ENCODE assay signal across 8 mouse cellular contexts in genomic region chr13:62786135-62786493, GRCm38 (mm10). TPM values are rescaled to one million over a fixed set of nuclear protein-coding genes. Genes with fewer than 3 reads are reported as not detected.
DNase-seq lines count a peak whose midpoint lies in the region; ATAC-seq and TF ChIP-seq lines count a peak whose summit lies in the region.
"Not testable (repeated sequence)": the region's sequence is repeated elsewhere in the genome, so short reads cannot be mapped to it uniquely, and the experiment has no call there.

No protein-coding gene starts in this region.

- TF ChIP-seq RAD21 in CH12.LX (IDR thresholded peaks at IDR 0.05; ENCODE audit: low read depth, low read length): not testable (repeated sequence)

- TF ChIP-seq CTCF in CH12.LX (conservative IDR thresholded peaks at IDR 0.05 in 1 of 2, IDR thresholded peaks at IDR 0.05 in 1 of 2; ENCODE audit: low read depth in 2 of 2, low read length in 2 of 2): not testable (repeated sequence)

- H3K9ac ChIP-seq in CH12.LX (ENCODE audit: insufficient read depth, low read depth): peak overlapping the region; percentile 40
- not testable (repeated sequence) for H3K9ac ChIP-seq in embryonic facial prominence, embryonic 14.5 days (ENCODE audit: low read depth, low read length); kidney, embryonic 14.5 days (ENCODE audit: low read depth, low read length); liver, embryonic 11.5 days (ENCODE audit: low read depth, low read length)
- H3K9ac ChIP-seq in hindbrain, embryonic 11.5 days (ENCODE audit: low read depth, low read length): 0 out of 2 replicates have a peak overlapping the region, but pooled peaks have one; percentile 34
- H3K9ac ChIP-seq in neural tube, embryonic 13.5 days: 0 out of 2 replicates have a peak overlapping the region, but pooled peaks have one; percentile 50

- H3K4me2 ChIP-seq in CH12.LX (ENCODE audit: insufficient read depth, low read depth, poor library complexity, severe bottlenecking): peak overlapping the region; percentile 30
- H3K4me2 ChIP-seq in embryonic facial prominence, embryonic 14.5 days (ENCODE audit: low read depth, low read length): peak overlapping the region; percentile 63
- 0 out of 2 replicates have a peak overlapping the region, but pooled peaks have one; percentile 5 for H3K4me2 ChIP-seq in hindbrain, embryonic 11.5 days (replicated peaks; ENCODE audit: low read depth, low read length)
- peak overlapping the region; percentile 29 for H3K4me2 ChIP-seq in kidney, embryonic 14.5 days (replicated peaks; ENCODE audit: low read depth, low read length)
- peak overlapping the region; percentile 50 for H3K4me2 ChIP-seq in liver, embryonic 11.5 days
- H3K4me2 ChIP-seq in neural tube, embryonic 13.5 days: peak overlapping the region; percentile 76

- dilution Hi-C loops in CH12.LX (cut with MboI; ENCODE audit: extremely low pct_ligation_motif_present, extremely low pct_unique_long_range_greater_than_20kb, low sequenced_read_pairs): not testable (repeated sequence)

- H3K4me3 ChIP-seq in CH12.LX (replicated peaks in 1 of 3; ENCODE audit: low read depth in 2 of 3, low read length in 2 of 3, poor library complexity in 1 of 3): peak overlapping the region in 2 of 3 experiments; percentile 11 to 56
- peak overlapping the region; percentile 49 for H3K4me3 ChIP-seq in embryonic facial prominence, embryonic 14.5 days (ENCODE audit: low read depth, low read length)
- H3K4me3 ChIP-seq in hindbrain, embryonic 11.5 days (ENCODE audit: low read depth, low read length): peak overlapping the region; percentile 43
- peak overlapping the region; percentile 50 for H3K4me3 ChIP-seq in kidney, embryonic 14.5 days (ENCODE audit: low read length)
- peak overlapping the region; percentile 53 for H3K4me3 ChIP-seq in liver, embryonic 11.5 days (ENCODE audit: low read depth, low read length)
- peak overlapping the region; percentile 53 for H3K4me3 ChIP-seq in neural tube, embryonic 13.5 days

- H3K27me3 ChIP-seq in CH12.LX (replicated peaks); embryonic facial prominence, embryonic 14.5 days (replicated peaks; ENCODE audit: control insufficient read depth, insufficient read depth, low read length); hindbrain, embryonic 11.5 days (ENCODE audit: control insufficient read depth, insufficient read depth, low read length); kidney, embryonic 14.5 days (ENCODE audit: control insufficient read depth, insufficient read depth, low read length); liver, embryonic 11.5 days (replicated peaks; ENCODE audit: control insufficient read depth, insufficient read depth, low read length); neural tube, embryonic 13.5 days: not testable (repeated sequence)

- TF ChIP-seq EP300 in CH12.LX (IDR thresholded peaks at IDR 0.05; ENCODE audit: low read length): not testable (repeated sequence)

- H3K9me3 ChIP-seq in CH12.LX (replicated peaks; ENCODE audit: low read length); embryonic facial prominence, embryonic 14.5 days (ENCODE audit: control insufficient read depth, low read length); hindbrain, embryonic 11.5 days (ENCODE audit: control insufficient read depth, low read length); kidney, embryonic 14.5 days (ENCODE audit: control insufficient read depth, low read length); liver, embryonic 11.5 days (ENCODE audit: control insufficient read depth, low read length); neural tube, embryonic 13.5 days: not testable (repeated sequence)

- not testable (repeated sequence) for H3K79me2 ChIP-seq in CH12.LX (replicated peaks; ENCODE audit: control insufficient read depth, extremely low read depth, insufficient read depth, poor library complexity, severe bottlenecking)

- not testable (repeated sequence) for ATAC-seq in embryonic facial prominence, embryonic 14.5 days (ENCODE audit: low read depth); kidney, embryonic 14.5 days (ENCODE audit: low FRiP score, low TSS enrichment); liver, embryonic 11.5 days (replicated peaks; ENCODE audit: low FRiP score)
- 0 out of 2 replicates have a peak, but pooled peaks have one; percentile 27 for ATAC-seq in frontal cortex, adult (ENCODE audit: low TSS enrichment)
- peak; percentile 28 for ATAC-seq in hindbrain, embryonic 11.5 days (ENCODE audit: low FRiP score)
- ATAC-seq in megakaryocyte, adult 5-6 weeks (ENCODE audit: poor library complexity, severe bottlenecking): peak; percentile 15; the same call in 1 of the 2 replicates
- peak; percentile 44 for ATAC-seq in neural tube, embryonic 13.5 days (ENCODE audit: low read depth)

- TF ChIP-seq POLR2A in CH12.LX (IDR thresholded peaks at IDR 0.05; ENCODE audit: low read depth, low read length): not testable (repeated sequence)

- not testable (repeated sequence) for H3K36me3 ChIP-seq in CH12.LX (replicated peaks in 1 of 2; ENCODE audit: control insufficient read depth in 1 of 2, insufficient read depth in 1 of 2, low read length in 1 of 2); hindbrain, embryonic 11.5 days (ENCODE audit: control insufficient read depth, insufficient read depth, low read length); kidney, embryonic 14.5 days (ENCODE audit: control insufficient read depth, insufficient read depth, low read length); liver, embryonic 11.5 days (ENCODE audit: control insufficient read depth, insufficient read depth, low read length)
- peaks cover 11% of the 10 kb centered on the region; the same call in 1 of the 2 replicates for H3K36me3 ChIP-seq in embryonic facial prominence, embryonic 14.5 days (ENCODE audit: control insufficient read depth, insufficient read depth, low read length)
- peaks cover 10% of the 10 kb centered on the region for H3K36me3 ChIP-seq in neural tube, embryonic 13.5 days

- in situ Hi-C loops in CH12.LX (cut with MboI; ENCODE audit: low pct_ligation_motif_present, low pct_unique_long_range_greater_than_20kb, low sequenced_read_pairs): not testable (repeated sequence)

- WGBS in embryonic facial prominence, embryonic 14.5 days: 71% methylated on average over 2 of the region's 2 CpGs
- 72% methylated on average over 2 of the region's 2 CpGs for WGBS in hindbrain, embryonic 11.5 days
- 50% methylated on average over 2 of the region's 2 CpGs for WGBS in kidney, embryonic 14.5 days
- 47% methylated on average over 2 of the region's 2 CpGs for WGBS in liver, embryonic 11.5 days
- 52% methylated on average over 2 of the region's 2 CpGs for WGBS in neural tube, embryonic 13.5 days

- not testable (repeated sequence) for H3K27ac ChIP-seq in CH12.LX (ENCODE audit: insufficient read depth, low read depth); embryonic facial prominence, embryonic 14.5 days (replicated peaks; ENCODE audit: low read depth, low read length); hindbrain, embryonic 11.5 days (ENCODE audit: low read depth, low read length); kidney, embryonic 14.5 days (ENCODE audit: low read depth, low read length); liver, embryonic 11.5 days (ENCODE audit: low read depth, low read length); neural tube, embryonic 13.5 days (replicated peaks)

- DNase-seq in CH12.LX (ENCODE audit: extremely low read depth); embryonic facial prominence, embryonic 14.5 days (ENCODE audit: low spot score); hindbrain, embryonic 11.5 days (ENCODE audit: low spot score); liver, embryonic 11.5 days (ENCODE audit: low spot score): not testable (repeated sequence)

- not testable (repeated sequence) for H3K4me1 ChIP-seq in CH12.LX (ENCODE audit: control insufficient read depth in 1 of 2, insufficient read depth in 2 of 2); embryonic facial prominence, embryonic 14.5 days (ENCODE audit: control insufficient read depth, insufficient read depth, low read length); hindbrain, embryonic 11.5 days (replicated peaks; ENCODE audit: control insufficient read depth, insufficient read depth, low read length); kidney, embryonic 14.5 days (ENCODE audit: control insufficient read depth, insufficient read depth, low read length); liver, embryonic 11.5 days (replicated peaks; ENCODE audit: control insufficient read depth, insufficient read depth, low read length); neural tube, embryonic 13.5 days (replicated peaks)

RNA-seq across cellular contexts. Expression of gene Gm5141, which starts 0.5 kb away (rescaled TPM):
- total RNA-seq in CH12.LX (2012; rRNA removed) (2.4 and 2.5 TPM in 2 replicates), CH12.LX (2014; rRNA removed) (5.7 and 7.1 TPM in 2 replicates)
- 2.0 and 2.3 TPM in 2 replicates for polyA plus RNA-seq in CH12.LX (2012; ENCODE audit: insufficient read length, low read depth)
- 7.5 and 10.5 TPM in 2 replicates for polyA plus RNA-seq in embryonic facial prominence, embryonic 14.5 days (2014; fragmentation: Nextera tagmentation; extraction: Ambion mirVana)
- polyA plus RNA-seq in hindbrain, embryonic 11.5 days (2014; fragmentation: Nextera tagmentation; extraction: Ambion mirVana): 11.8 and 12.7 TPM in 2 replicates
- polyA plus RNA-seq in kidney, embryonic 14.5 days (2014; fragmentation: Nextera tagmentation; extraction: Ambion mirVana): 13.7 and 14.7 TPM in 2 replicates
- 4.2 and 4.3 TPM in 2 replicates for polyA plus RNA-seq in liver, embryonic 11.5 days (2014; fragmentation: Nextera tagmentation; extraction: Ambion mirVana)
- total RNA-seq in megakaryocyte, adult 5-6 weeks (2015): 6.3 and 10.2 TPM in 2 replicates
- 4.3 and 5.0 TPM in 2 replicates for total RNA-seq in megakaryocyte, adult 5-6 weeks (2017)
- 10.9 and 11.4 TPM in 2 replicates for polyA plus RNA-seq in neural tube, embryonic 13.5 days (2015; fragmentation: Nextera tagmentation; extraction: Ambion mirVana)

RNA-seq across cellular contexts. Expression of gene Platr25, which starts 25.6 kb away (rescaled TPM):
- total RNA-seq in CH12.LX (2012; rRNA removed) (10.0 and 13.8 TPM in 2 replicates), CH12.LX (2014; rRNA removed) (26.7 and 31.5 TPM in 2 replicates)
- polyA plus RNA-seq in CH12.LX (2012; ENCODE audit: insufficient read length, low read depth): 13.2 and 15.0 TPM in 2 replicates
- 27.9 and 28.6 TPM in 2 replicates for polyA plus RNA-seq in embryonic facial prominence, embryonic 14.5 days (2014; fragmentation: Nextera tagmentation; extraction: Ambion mirVana)
- 31.9 and 36.8 TPM in 2 replicates for polyA plus RNA-seq in hindbrain, embryonic 11.5 days (2014; fragmentation: Nextera tagmentation; extraction: Ambion mirVana)
- polyA plus RNA-seq in kidney, embryonic 14.5 days (2014; fragmentation: Nextera tagmentation; extraction: Ambion mirVana): 32.5 and 36.0 TPM in 2 replicates
- 15.2 and 16.0 TPM in 2 replicates for polyA plus RNA-seq in liver, embryonic 11.5 days (2014; fragmentation: Nextera tagmentation; extraction: Ambion mirVana)
- total RNA-seq in megakaryocyte, adult 5-6 weeks (2015): 30.1 and 34.3 TPM in 2 replicates
- total RNA-seq in megakaryocyte, adult 5-6 weeks (2017): 39.2 and 42.4 TPM in 2 replicates
- 41.3 and 41.6 TPM in 2 replicates for polyA plus RNA-seq in neural tube, embryonic 13.5 days (2015; fragmentation: Nextera tagmentation; extraction: Ambion mirVana)

Comparison
In these comparisons a context has a peak if more than half of its experiments do, and no peak if none do; other contexts are left out.
1. H3K4me2 ChIP-seq: peak in every context shown above with its lines; median percentile 76 in neural tube, embryonic 13.5 days; 63 in embryonic facial prominence, embryonic 14.5 days; 50 in liver, embryonic 11.5 days; 30 in CH12.LX; 29 in kidney, embryonic 14.5 days; 5 in hindbrain, embryonic 11.5 days.